Mouse (Mus musculus): Measurements from ENCODE around the gene Tuba1a. TPM values are rescaled to one million over a fixed set of nuclear protein-coding genes. Genes with fewer than 3 reads are reported as not detected.

Tuba1a gene
- polyA plus RNA-seq, 1 experiment from 2014 or later = 3,177 TPM

- Histone ChIP-seq H3K4me2 (ENCODE audit: low read depth, low read length) (no peak overlapping the region), H3K4me1 (ENCODE audit: control insufficient read depth, insufficient read depth, low read length) (peaks cover 3% of the 10 kb centered on the region; the same call in 1 of the 2 replicates), H3K9ac (replicated peaks; ENCODE audit: low read length) (peak overlapping the region; percentile 57), H3K27me3 (ENCODE audit: control insufficient read depth, insufficient read depth, low read length) (no peaks in the 10 kb centered on the region), H3K9me3 (replicated peaks; ENCODE audit: control insufficient read depth, low read length) (no peaks in the 10 kb centered on the region), H3K27ac (replicated peaks; ENCODE audit: low read depth, low read length) (peak overlapping the region; percentile 72), H3K4me3 (ENCODE audit: low read depth, low read length) (no peak overlapping the region), H3K36me3 (replicated peaks; ENCODE audit: control insufficient read depth, insufficient read depth, low read depth, low read length) (no peaks in the 10 kb centered on the region)
- ATAC-seq (replicated peaks; ENCODE audit: insufficient number of reproducible peaks, low FRiP score, low TSS enrichment, low read depth) (no peak), DNase-seq (ENCODE audit: low spot score) (peak; percentile 51)
- 8% methylated on average over 16 of the region's 16 CpGs for WGBS
Observed at GRCm38 (mm10) chr15:98969372-98970101, 16.0 kb upstream of the Tuba1a start.

GRCm38 (mm10) chr15:98968701-98969371 is 15.3 kb upstream of the Tuba1a start:
- H3K9me3 ChIP-seq (replicated peaks; ENCODE audit: control insufficient read depth, low read length) = no peaks in the 10 kb centered on the region
- H3K36me3 ChIP-seq (replicated peaks; ENCODE audit: control insufficient read depth, insufficient read depth, low read depth, low read length) = no peaks in the 10 kb centered on the region
- no peak overlapping the region for H3K4me3 ChIP-seq (ENCODE audit: low read depth, low read length)
- peak; percentile 77 for ATAC-seq (replicated peaks; ENCODE audit: insufficient number of reproducible peaks, low FRiP score, low TSS enrichment, low read depth)
- peak overlapping the region; percentile 57 for H3K9ac ChIP-seq (replicated peaks; ENCODE audit: low read length)
- H3K4me2 ChIP-seq (ENCODE audit: low read depth, low read length) = peak overlapping the region; percentile 15
- H3K27ac ChIP-seq (replicated peaks; ENCODE audit: low read depth, low read length) = peak overlapping the region; percentile 72
- peak; percentile 94 for DNase-seq (ENCODE audit: low spot score)
- no peaks in the 10 kb centered on the region for H3K27me3 ChIP-seq (ENCODE audit: control insufficient read depth, insufficient read depth, low read length)
- H3K4me1 ChIP-seq (ENCODE audit: control insufficient read depth, insufficient read depth, low read length) = peaks cover 3% of the 10 kb centered on the region; the same call in 1 of the 2 replicates
- WGBS = 9% methylated on average over 12 of the region's 12 CpGs

- no peak overlapping the region for H3K9ac ChIP-seq (replicated peaks; ENCODE audit: low read length)
- WGBS = 78% methylated on average over 3 of the region's 3 CpGs
- H3K9me3 ChIP-seq (replicated peaks; ENCODE audit: control insufficient read depth, low read length) = no peaks in the 10 kb centered on the region
- H3K4me1 ChIP-seq (ENCODE audit: control insufficient read depth, insufficient read depth, low read length) = no peaks in the 10 kb centered on the region
- H3K36me3 ChIP-seq (replicated peaks; ENCODE audit: control insufficient read depth, insufficient read depth, low read depth, low read length) = no peaks in the 10 kb centered on the region
- DNase-seq (ENCODE audit: low spot score) (no peak), ATAC-seq (replicated peaks; ENCODE audit: insufficient number of reproducible peaks, low FRiP score, low TSS enrichment, low read depth) (no peak)
- H3K4me2 ChIP-seq (ENCODE audit: low read depth, low read length) = no peak overlapping the region
- H3K27me3 ChIP-seq (ENCODE audit: control insufficient read depth, insufficient read depth, low read length) = no peaks in the 10 kb centered on the region; the same call in 1 of the 2 replicates
- H3K4me3 ChIP-seq (ENCODE audit: low read depth, low read length) = no peak overlapping the region
- no peak overlapping the region for H3K27ac ChIP-seq (replicated peaks; ENCODE audit: low read depth, low read length)
Observed at GRCm38 (mm10) chr15:98959531-98959930, 6.0 kb upstream of the Tuba1a start.

GRCm38 (mm10) chr15:98958901-98959420 is 5.5 kb upstream of the Tuba1a start:
- ATAC-seq (replicated peaks; ENCODE audit: insufficient number of reproducible peaks, low FRiP score, low TSS enrichment, low read depth) = no peak
- Histone ChIP-seq H3K27ac (replicated peaks; ENCODE audit: low read depth, low read length) (no peak overlapping the region), H3K4me3 (ENCODE audit: low read depth, low read length) (no peak overlapping the region), H3K9ac (replicated peaks; ENCODE audit: low read length) (no peak overlapping the region), H3K27me3 (ENCODE audit: control insufficient read depth, insufficient read depth, low read length) (no peaks in the 10 kb centered on the region; the same call in 1 of the 2 replicates), H3K4me2 (ENCODE audit: low read depth, low read length) (no peak overlapping the region), H3K9me3 (replicated peaks; ENCODE audit: control insufficient read depth, low read length) (no peaks in the 10 kb centered on the region), H3K36me3 (replicated peaks; ENCODE audit: control insufficient read depth, insufficient read depth, low read depth, low read length) (no peaks in the 10 kb centered on the region), H3K4me1 (ENCODE audit: control insufficient read depth, insufficient read depth, low read length) (no peaks in the 10 kb centered on the region)
- no peak for DNase-seq (ENCODE audit: low spot score)
- WGBS = 77% methylated on average over 4 of the region's 4 CpGs

GRCm38 (mm10) chr15:98957475-98957874 is 4.0 kb upstream of the Tuba1a start:
- H3K4me2 ChIP-seq (ENCODE audit: low read depth, low read length) = no peak overlapping the region
- ATAC-seq (replicated peaks; ENCODE audit: insufficient number of reproducible peaks, low FRiP score, low TSS enrichment, low read depth) (no peak), DNase-seq (ENCODE audit: low spot score) (no peak)
- H3K27ac ChIP-seq (replicated peaks; ENCODE audit: low read depth, low read length) = no peak overlapping the region
- no peaks in the 10 kb centered on the region for H3K36me3 ChIP-seq (replicated peaks; ENCODE audit: control insufficient read depth, insufficient read depth, low read depth, low read length)
- H3K9ac ChIP-seq (replicated peaks; ENCODE audit: low read length) = no peak overlapping the region
- no peaks in the 10 kb centered on the region for H3K4me1 ChIP-seq (ENCODE audit: control insufficient read depth, insufficient read depth, low read length)
- no peaks in the 10 kb centered on the region for H3K27me3 ChIP-seq (ENCODE audit: control insufficient read depth, insufficient read depth, low read length)
- H3K9me3 ChIP-seq (replicated peaks; ENCODE audit: control insufficient read depth, low read length) = no peaks in the 10 kb centered on the region
- WGBS = 71% methylated on average over 5 of the region's 5 CpGs
- H3K4me3 ChIP-seq (ENCODE audit: low read depth, low read length) = no peak overlapping the region

GRCm38 (mm10) chr15:98956000-98956399 is 2.5 kb upstream of the Tuba1a start:
- DNase-seq (ENCODE audit: low spot score) = no peak
- Histone ChIP-seq H3K36me3 (replicated peaks; ENCODE audit: control insufficient read depth, insufficient read depth, low read depth, low read length) (no peaks in the 10 kb centered on the region; the same call in 1 of the 2 replicates), H3K9me3 (replicated peaks; ENCODE audit: control insufficient read depth, low read length) (no peaks in the 10 kb centered on the region), H3K4me1 (ENCODE audit: control insufficient read depth, insufficient read depth, low read length) (no peaks in the 10 kb centered on the region), H3K27me3 (ENCODE audit: control insufficient read depth, insufficient read depth, low read length) (no peaks in the 10 kb centered on the region), H3K9ac (replicated peaks; ENCODE audit: low read length) (no peak overlapping the region), H3K27ac (replicated peaks; ENCODE audit: low read depth, low read length) (no peak overlapping the region), H3K4me3 (ENCODE audit: low read depth, low read length) (no peak overlapping the region), H3K4me2 (ENCODE audit: low read depth, low read length) (no peak overlapping the region)
- 91% methylated on average over 4 of the region's 4 CpGs for WGBS
- no peak for ATAC-seq (replicated peaks; ENCODE audit: insufficient number of reproducible peaks, low FRiP score, low TSS enrichment, low read depth)

- H3K4me3 ChIP-seq (ENCODE audit: low read depth, low read length) = no peak overlapping the region
- DNase-seq (ENCODE audit: low spot score) (no peak), ATAC-seq (replicated peaks; ENCODE audit: insufficient number of reproducible peaks, low FRiP score, low TSS enrichment, low read depth) (no peak)
- no peaks in the 10 kb centered on the region for H3K4me1 ChIP-seq (ENCODE audit: control insufficient read depth, insufficient read depth, low read length)
- no peaks in the 10 kb centered on the region for H3K27me3 ChIP-seq (ENCODE audit: control insufficient read depth, insufficient read depth, low read length)
- no peak overlapping the region for H3K9ac ChIP-seq (replicated peaks; ENCODE audit: low read length)
- H3K36me3 ChIP-seq (replicated peaks; ENCODE audit: control insufficient read depth, insufficient read depth, low read depth, low read length) = no peaks in the 10 kb centered on the region; the same call in 1 of the 2 replicates
- WGBS = 75% methylated on average over 4 of the region's 4 CpGs
- H3K4me2 ChIP-seq (ENCODE audit: low read depth, low read length) = no peak overlapping the region; the same call in 1 of the 2 replicates
- no peaks in the 10 kb centered on the region for H3K9me3 ChIP-seq (replicated peaks; ENCODE audit: control insufficient read depth, low read length)
- peak overlapping the region; percentile 36 for H3K27ac ChIP-seq (replicated peaks; ENCODE audit: low read depth, low read length)
Observed at GRCm38 (mm10) chr15:98955324-98955723, 1.8 kb upstream of the Tuba1a start.

Data from embryonic facial prominence, embryonic 11.5 days (tissue).